Mouse (Mus musculus) stomach, postnatal 0 days (tissue): ENCODE measurements at regions not wholly inside any gene's neighbourhood (a gene's known extent, or its start where the extent isn't known, plus 50 kb on each side); places are given as distances from the start of the nearest gene placed in this dataset. TPM values are rescaled to one million over a fixed set of nuclear protein-coding genes. Genes with fewer than 3 reads are reported as not detected.

Experiments used
- ATAC-seq: fragments of 200-750 bp; cut with Nextera tagmentation; 2 replicates; pipeline ENCODE4 v1.8.0; 2017; ENCODE audit not compliant: low FRiP score, low TSS enrichment
- DNase-seq: peaks from one replicate; pipeline ENCODE4 v3.0.0-alpha.2; 2016; ENCODE audit warnings: low spot score
- H3K27ac ChIP-seq: fragments of 300-500 bp; sonication (generic); replicated peaks from 2 replicates; pipeline ENCODE4 v1.5.1; 2014; ENCODE audit warnings: mild to moderate bottlenecking, control low read depth
- H3K27me3 ChIP-seq: fragments of 300-500 bp; sonication (generic); 2 replicates; pipeline ENCODE4 v1.6.1; 2014; ENCODE audit warnings: low read length; ENCODE audit not compliant: control insufficient read depth, insufficient read depth
- H3K36me3 ChIP-seq: fragments of 300-500 bp; sonication (generic); 2 replicates; pipeline ENCODE4 v1.6.1; 2014; ENCODE audit warnings: low read length, mixed read lengths; ENCODE audit not compliant: control insufficient read depth, insufficient read depth
- H3K4me1 ChIP-seq: fragments of 300-500 bp; sonication (generic); replicated peaks from 2 replicates; pipeline ENCODE4 v1.6.1; 2014; ENCODE audit warnings: antibody characterized with exemption; ENCODE audit not compliant: control insufficient read depth, insufficient read depth
- H3K4me2 ChIP-seq: fragments of 300-500 bp; sonication (generic); replicated peaks from 2 replicates; pipeline ENCODE4 v1.6.1; 2014; ENCODE audit warnings: low read depth, mild to moderate bottlenecking, control low read depth, moderate library complexity
- H3K4me3 ChIP-seq: fragments of 300-500 bp; sonication (generic); 2 replicates; pipeline ENCODE4 v1.5.1; 2014; ENCODE audit warnings: low read depth, low read length, control low read depth
- H3K9ac ChIP-seq: fragments of 300-500 bp; sonication (generic); 2 replicates; pipeline ENCODE4 v1.6.1; 2014; ENCODE audit warnings: mild to moderate bottlenecking, low read length, control low read depth, mixed read lengths
- H3K9me3 ChIP-seq: fragments of 300-500 bp; sonication (generic); 2 replicates; pipeline ENCODE4 v1.6.1; 2016; ENCODE audit warnings: low read length; ENCODE audit not compliant: control insufficient read depth
- CTCF ChIP-seq: IDR thresholded peaks from 2 replicates; pipeline ENCODE4 v1.5.1; 2016; ENCODE audit warnings: antibody characterized with exemption, low read depth, mild to moderate bottlenecking, moderate library complexity
- EP300 ChIP-seq: optimal IDR thresholded peaks from 2 replicates; pipeline ENCODE3; 2016; ENCODE audit warnings: antibody characterized with exemption
- WGBS: fragments of 180-500 bp; shearing (Covaris S2); extraction: QIAGEN DNeasy Blood & Tissue Kit; methylation state at CpG from one replicate; pipeline ENCODE4 v1.1.7; 2014; 5-methylcytosine and 5-hydroxymethylcytosine counted together
- microRNA counts: library from miRNA; unstranded; fragments of <30 nt; microRNA quantifications from one replicate; lab custom pipeline; 2015
- microRNA-seq: library from miRNA; unstranded; fragments of <30 nt; microRNA quantifications from one replicate; pipeline ENCODE4, GENCODE M21; 2016

- 91% methylated on average over 2 of the region's 2 CpGs for WGBS
Observed at GRCm38 (mm10) chr9:8273253-8273652, 139.2 kb upstream of the Cep126 start.

DNA sequence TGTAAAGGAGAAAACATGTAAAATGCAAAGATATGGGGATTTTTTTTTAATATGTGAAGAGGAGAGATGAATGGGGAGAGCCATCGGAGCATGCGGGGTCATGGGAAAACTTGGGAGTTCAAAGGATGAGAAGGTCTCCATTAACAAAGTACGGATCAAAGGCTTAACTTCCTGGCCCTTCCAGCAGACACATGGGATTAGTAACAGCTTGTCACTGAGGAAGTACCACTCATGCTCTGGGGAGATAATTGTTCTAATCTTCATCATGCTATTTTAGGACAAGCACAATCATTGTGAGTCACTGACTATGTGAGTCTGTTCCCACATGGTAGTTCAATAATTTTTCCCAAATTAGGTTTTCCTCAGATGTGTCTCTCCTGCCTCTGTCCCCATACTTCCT, 115.4 kb upstream of the Cep126 start:
- Histone ChIP-seq H3K9ac (no peak overlapping the region), H3K4me3 (no peak overlapping the region), H3K36me3 (no peaks in the 10 kb centered on the region), H3K27ac (no peak overlapping the region), H3K27me3 (no peaks in the 10 kb centered on the region), H3K9me3 (no peaks in the 10 kb centered on the region), H3K4me1 (no peaks in the 10 kb centered on the region), H3K4me2 (no peak overlapping the region)
- WGBS: 76% methylated on average over 3 of the region's 3 CpGs
- no peak for DNase-seq
- TF ChIP-seq CTCF: no peak
- no peak for TF ChIP-seq EP300
- no peak for ATAC-seq

More at GRCm38 (mm10) chr9:8273253-8273652, 139.2 kb upstream of the Cep126 start:
- H3K27ac ChIP-seq: no peak overlapping the region
- no peak overlapping the region for H3K4me3 ChIP-seq
- no peak overlapping the region for H3K4me2 ChIP-seq
- no peaks in the 10 kb centered on the region for H3K27me3 ChIP-seq
- H3K36me3 ChIP-seq: no peaks in the 10 kb centered on the region
- H3K4me1 ChIP-seq: no peaks in the 10 kb centered on the region
- H3K9ac ChIP-seq: no peak overlapping the region
- TF ChIP-seq CTCF (no peak), EP300 (no peak)
- no peak for DNase-seq
- H3K9me3 ChIP-seq: no peaks in the 10 kb centered on the region
- ATAC-seq: no peak

DNA sequence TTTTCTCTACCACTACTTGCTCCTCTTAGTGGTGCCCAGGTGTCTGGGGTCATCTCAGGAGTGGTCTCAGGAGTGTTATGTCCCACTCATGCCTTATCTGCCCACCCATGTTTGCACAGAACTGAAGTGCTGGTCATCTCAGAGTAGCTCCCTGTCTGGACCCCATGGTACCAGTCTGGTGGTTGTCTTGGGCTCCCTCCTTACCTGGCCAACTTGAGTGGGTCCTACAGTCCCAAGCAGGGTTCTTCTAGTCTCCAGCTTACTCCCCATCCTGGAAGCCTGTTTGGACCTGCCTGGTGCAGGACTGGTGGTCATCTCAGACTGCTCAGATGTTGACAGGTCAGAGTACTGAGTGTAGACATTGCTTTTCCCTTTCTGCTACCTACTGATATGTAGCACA, 94.0 kb upstream of the Cep126 start:
- no peak overlapping the region for H3K4me2 ChIP-seq
- ATAC-seq (no peak), DNase-seq (no peak)
- no peak overlapping the region for H3K9ac ChIP-seq
- no peak overlapping the region for H3K4me3 ChIP-seq
- H3K27ac ChIP-seq: no peak overlapping the region
- no peaks in the 10 kb centered on the region for H3K9me3 ChIP-seq
- H3K27me3 ChIP-seq: no peaks in the 10 kb centered on the region
- no peaks in the 10 kb centered on the region for H3K36me3 ChIP-seq
- no peak for TF ChIP-seq CTCF
- no peak for TF ChIP-seq EP300
- H3K4me1 ChIP-seq: no peaks in the 10 kb centered on the region

DNA sequence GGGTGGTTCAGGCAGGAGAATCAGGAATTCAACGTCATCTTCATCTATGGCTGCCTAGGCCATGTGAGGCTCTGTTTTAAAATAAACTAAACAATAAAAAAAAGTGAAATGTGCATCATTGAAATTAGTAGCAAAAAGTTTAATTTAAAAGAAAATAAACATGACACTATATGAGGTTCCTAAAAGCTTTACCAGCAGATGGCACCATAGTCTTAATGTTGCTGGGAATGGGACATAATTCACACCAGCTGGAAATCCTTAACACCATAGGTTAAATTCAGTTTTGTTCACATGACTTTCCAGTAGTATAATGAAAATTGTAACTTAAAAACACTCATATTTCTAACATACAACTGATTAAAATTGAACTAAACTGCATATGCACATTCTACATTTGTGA, 92.3 kb upstream of the Cep126 start:
- no peaks in the 10 kb centered on the region for H3K36me3 ChIP-seq
- no peak for DNase-seq
- no peak overlapping the region for H3K9ac ChIP-seq
- H3K4me1 ChIP-seq: no peaks in the 10 kb centered on the region
- no peak overlapping the region for H3K27ac ChIP-seq
- TF ChIP-seq CTCF (peak; percentile 76), EP300 (no peak)
- no peak overlapping the region for H3K4me3 ChIP-seq
- H3K4me2 ChIP-seq: no peak overlapping the region
- ATAC-seq: no peak
- no peaks in the 10 kb centered on the region for H3K27me3 ChIP-seq
- WGBS: 27% methylated on average over 1 of the region's 1 CpGs
- no peaks in the 10 kb centered on the region for H3K9me3 ChIP-seq

- no peak overlapping the region for H3K4me2 ChIP-seq
- no peaks in the 10 kb centered on the region for H3K36me3 ChIP-seq
- 0 out of 2 replicates have a peak, but pooled peaks have one; percentile 60 for ATAC-seq
- DNase-seq: peak; percentile 46
- H3K9me3 ChIP-seq: no peaks in the 10 kb centered on the region
- H3K9ac ChIP-seq: no peak overlapping the region
- no peak overlapping the region for H3K27ac ChIP-seq
- H3K27me3 ChIP-seq: no peaks in the 10 kb centered on the region
- H3K4me1 ChIP-seq: no peaks in the 10 kb centered on the region
- no peak overlapping the region for H3K4me3 ChIP-seq
- TF ChIP-seq EP300: no peak
- TF ChIP-seq CTCF: peak; percentile 91
Observed at GRCm38 (mm10) chr9:8208855-8209254, 74.8 kb upstream of the Cep126 start.

- Histone ChIP-seq H3K9ac (no peak overlapping the region), H3K4me2 (no peak overlapping the region), H3K4me3 (no peak overlapping the region), H3K36me3 (no peaks in the 10 kb centered on the region), H3K27me3 (no peaks in the 10 kb centered on the region), H3K4me1 (no peaks in the 10 kb centered on the region), H3K9me3 (no peaks in the 10 kb centered on the region), H3K27ac (no peak overlapping the region)
- WGBS: 85% methylated on average over 1 of the region's 1 CpGs
- no peak for DNase-seq
- no peak for ATAC-seq
- TF ChIP-seq EP300: no peak
- no peak for TF ChIP-seq CTCF
Observed at GRCm38 (mm10) chr9:8185433-8185832, 51.3 kb upstream of the Cep126 start.

MicroRNAs encoded in the stretch of these regions (microRNA counts, 519-probe panel; counts per million panel counts)
- microRNA mmu-miR-1899 (lab: Ali Mortazavi, UCI): not detected

Small RNA genes in the stretch of these regions (microRNA-seq; reads per million reads assigned to microRNA genes)
- gene Mir1899: not detected
